Mouse (Mus musculus) liver, adult 2 months (tissue): Measurements from ENCODE around the gene D3Ertd254e. TPM values are rescaled to one million over a fixed set of nuclear protein-coding genes. Genes with fewer than 3 reads are reported as not detected.
A peak's percentile ranks its signal among the peaks of the same experiment; 100 is the strongest.

Experiments used
- DNase-seq: peaks from one replicate; pipeline ENCODE4 v3.0.0-alpha.2; 2011; ENCODE audit warnings: low read depth, low spot score; ENCODE audit errors: extremely low read depth
- H3K27ac ChIP-seq: fragments of 200-500 bp; replicated peaks from 2 replicates; pipeline ENCODE4 v1.5.1; 2012; ENCODE audit warnings: low read depth, mild to moderate bottlenecking, control low read depth, inconsistent platforms, low read length; ENCODE audit not compliant: insufficient read depth
- H3K27me3 ChIP-seq: fragments of 200-500 bp; 2 replicates; pipeline ENCODE4 v1.6.1; 2012; ENCODE audit warnings: mild to moderate bottlenecking, moderate library complexity, low read length, inconsistent platforms; ENCODE audit not compliant: control insufficient read depth, insufficient read depth
- H3K36me3 ChIP-seq: fragments of 200-500 bp; 2 replicates; pipeline ENCODE4 v1.6.1; 2012; ENCODE audit warnings: low read length, inconsistent platforms; ENCODE audit not compliant: control insufficient read depth, insufficient read depth
- H3K4me1 ChIP-seq: fragments of 200-500 bp; 2 replicates; pipeline ENCODE4 v1.6.1; 2011; ENCODE audit warnings: low read length; ENCODE audit not compliant: control insufficient read depth, insufficient read depth
- H3K4me3 ChIP-seq: fragments of 200-500 bp; 2 replicates; pipeline ENCODE4 v1.5.1; 2011; ENCODE audit warnings: low read depth, mild to moderate bottlenecking, control low read depth, low read length, moderate library complexity; ENCODE audit not compliant: insufficient read depth
- H3K79me2 ChIP-seq: fragments of 200-500 bp; 2 replicates; pipeline ENCODE4 v1.6.1; 2012; ENCODE audit warnings: inconsistent platforms, mild to moderate bottlenecking, low read length, moderate library complexity; ENCODE audit not compliant: control insufficient read depth, insufficient read depth
- H3K9ac ChIP-seq: fragments of 200-500 bp; 2 replicates; pipeline ENCODE4 v1.6.1; 2012; ENCODE audit warnings: low read depth, mild to moderate bottlenecking, control low read depth, inconsistent platforms, low read length
- CTCF ChIP-seq: fragments of 200-500 bp; IDR thresholded peaks from 2 replicates; pipeline ENCODE4 v1.5.1; 2011; ENCODE audit warnings: low read depth, low read length, control low read depth
- POLR2A ChIP-seq: fragments of 200-500 bp; IDR thresholded peaks from 2 replicates; pipeline ENCODE4 v1.6.1; 2011; ENCODE audit warnings: low read length, control low read depth; ENCODE audit not compliant: insufficient read depth; ENCODE audit errors: extremely low read depth
- WGBS: fragments of 180-500 bp; shearing (Covaris S2); methylation state at CpG from one replicate; pipeline ENCODE4 v1.1.7; 2018; 5-methylcytosine and 5-hydroxymethylcytosine counted together
- polyA plus RNA-seq: library from polyadenylated mRNA; depleted of rRNA; stranded (reverse); fragments of >200 nt; gene quantifications from 2 replicates; pipeline ENCODE4 v1.2.3, GENCODE M21; 2012
- total RNA-seq: library from RNA; depleted of rRNA; stranded (reverse); fragments of >200 nt; gene quantifications from 2 replicates; pipeline ENCODE4 v1.2.3, GENCODE M21; 2014

D3Ertd254e gene
- total and polyA plus RNA-seq, 2 experiments: 0.50 to 2.8 TPM

- Histone ChIP-seq H3K4me3 (no peak overlapping the region), H3K4me1 (no peaks in the 10 kb centered on the region), H3K27ac (no peak overlapping the region), H3K9ac (no peak overlapping the region), H3K27me3 (no peaks in the 10 kb centered on the region), H3K79me2 (no peaks in the 10 kb centered on the region), H3K36me3 (peaks cover 7% of the 10 kb centered on the region; the same call in 1 of the 2 replicates)
- WGBS: 88% methylated on average over 1 of the region's 1 CpGs
- no peak for TF ChIP-seq POLR2A
- TF ChIP-seq CTCF: no peak
- DNase-seq: no peak
These were observed 20.5 kb downstream of the D3Ertd254e start for GRCm38 (mm10) chr3:36171348-36171747.

GRCm38 (mm10) chr3:36173761-36174160, 22.9 kb downstream of the D3Ertd254e start:
- Histone ChIP-seq H3K4me1 (no peaks in the 10 kb centered on the region), H3K9ac (no peak overlapping the region), H3K4me3 (no peak overlapping the region), H3K27ac (no peak overlapping the region), H3K79me2 (no peaks in the 10 kb centered on the region), H3K36me3 (no peaks in the 10 kb centered on the region), H3K27me3 (no peaks in the 10 kb centered on the region)
- no peak for DNase-seq
- no peak for TF ChIP-seq CTCF
- 84% methylated on average over 2 of the region's 2 CpGs for WGBS

- WGBS: 12% methylated on average over 4 of the region's 4 CpGs
- no peak overlapping the region for H3K9ac ChIP-seq
- no peaks in the 10 kb centered on the region for H3K36me3 ChIP-seq
- H3K4me3 ChIP-seq: no peak overlapping the region
- H3K27ac ChIP-seq: no peak overlapping the region
- H3K27me3 ChIP-seq: no peaks in the 10 kb centered on the region
- H3K4me1 ChIP-seq: no peaks in the 10 kb centered on the region
- DNase-seq: peak; percentile 43
- no peaks in the 10 kb centered on the region for H3K79me2 ChIP-seq
- TF ChIP-seq POLR2A: no peak
- peak; percentile 44 for TF ChIP-seq CTCF
These were observed 30.7 kb downstream of the D3Ertd254e start for GRCm38 (mm10) chr3:36181519-36181918.

GRCm38 (mm10) chr3:36186510-36186909, 35.7 kb downstream of the D3Ertd254e start:
- no peak for TF ChIP-seq POLR2A
- TF ChIP-seq CTCF: no peak
- DNase-seq: no peak

GRCm38 (mm10) chr3:36189243-36189642, 38.4 kb downstream of the D3Ertd254e start:
- TF ChIP-seq POLR2A (no peak), CTCF (no peak)
- Histone ChIP-seq H3K9ac (no peak overlapping the region), H3K79me2 (no peaks in the 10 kb centered on the region), H3K27ac (no peak overlapping the region), H3K27me3 (no peaks in the 10 kb centered on the region), H3K36me3 (no peaks in the 10 kb centered on the region), H3K4me1 (no peaks in the 10 kb centered on the region), H3K4me3 (no peak overlapping the region)
- DNase-seq: no peak
- WGBS: 89% methylated on average over 8 of the region's 8 CpGs

More at GRCm38 (mm10) chr3:36186510-36186909, 35.7 kb downstream of the D3Ertd254e start:
- no peak overlapping the region for H3K27ac ChIP-seq
- H3K79me2 ChIP-seq: no peaks in the 10 kb centered on the region
- 81% methylated on average over 4 of the region's 4 CpGs for WGBS
- H3K4me1 ChIP-seq: no peaks in the 10 kb centered on the region
- no peaks in the 10 kb centered on the region for H3K27me3 ChIP-seq
- no peak overlapping the region for H3K4me3 ChIP-seq
- no peak overlapping the region for H3K9ac ChIP-seq
- no peaks in the 10 kb centered on the region for H3K36me3 ChIP-seq

GRCm38 (mm10) chr3:36201098-36201497, 50.3 kb downstream of the D3Ertd254e start:
- Histone ChIP-seq H3K4me1 (no peaks in the 10 kb centered on the region), H3K9ac (no peak overlapping the region), H3K36me3 (no peaks in the 10 kb centered on the region), H3K4me3 (no peak overlapping the region), H3K27me3 (no peaks in the 10 kb centered on the region), H3K79me2 (no peaks in the 10 kb centered on the region), H3K27ac (no peak overlapping the region)
- no peak for DNase-seq
- no peak for TF ChIP-seq POLR2A
- no peak for TF ChIP-seq CTCF
- WGBS: 84% methylated on average over 5 of the region's 5 CpGs
